19 mouse cellular contexts compared by ENCODE assay signal in the genomic region with DNA sequence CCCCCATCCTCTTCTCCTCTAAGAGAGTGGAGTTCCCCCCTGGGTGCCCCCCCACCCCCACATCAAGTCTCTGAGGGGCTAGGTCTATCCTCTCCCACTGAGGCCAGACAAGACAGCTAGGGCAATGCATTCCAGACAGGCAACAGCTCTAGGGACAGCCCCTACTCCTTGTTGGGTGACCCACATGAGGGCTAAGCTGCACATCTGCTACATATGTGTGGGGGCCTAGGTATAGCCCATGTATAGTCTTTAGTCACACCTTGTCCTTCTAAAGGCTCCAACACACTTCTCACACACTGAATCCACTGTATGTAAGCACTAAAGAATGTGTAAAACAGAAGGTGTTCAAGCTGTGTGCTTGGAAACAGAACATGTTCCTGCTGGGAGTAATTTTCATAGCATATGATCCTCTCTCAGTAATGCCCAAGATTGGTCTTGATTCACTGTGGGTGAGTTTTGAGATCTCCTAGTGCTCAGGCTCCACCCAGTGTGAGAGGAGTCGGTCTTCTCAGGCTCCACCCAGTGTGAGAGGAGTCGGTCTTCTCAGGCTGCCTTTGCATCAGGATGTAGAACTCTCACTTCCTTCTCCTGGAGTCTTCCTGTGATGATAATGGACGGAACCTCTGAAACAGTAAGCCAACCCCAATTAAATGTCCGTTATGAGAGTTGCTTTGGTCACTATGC. TPM values are rescaled to one million over a fixed set of nuclear protein-coding genes. Genes with fewer than 3 reads are reported as not detected.
DNase-seq lines count a peak whose midpoint lies in the region; ATAC-seq lines count a peak whose summit lies in the region.
"Had no signal": no experiment of that assay in that cellular context is flagged by ENCODE, and none has a peak within 500 bp of the region (broad histone marks: within the 10 kb centered on the region; RNA-seq: fewer than 3 reads in every experiment).

No protein-coding gene starts in this region.

- H3K9ac ChIP-seq in forebrain, embryonic 13.5 days: no peak overlapping the region
- no peak overlapping the region for H3K9ac ChIP-seq in forebrain, embryonic 12.5 days
- H3K9ac ChIP-seq in midbrain, embryonic 15.5 days: no peak overlapping the region
- no peak overlapping the region for H3K9ac ChIP-seq in midbrain, embryonic 11.5 days (ENCODE audit: low read length)
- H3K9ac ChIP-seq: liver, embryonic 13.5 days had no signal

- ATAC-seq in forebrain, embryonic 13.5 days: 0 out of 2 replicates have a peak, but pooled peaks have one; percentile 41
- no peak for ATAC-seq in forebrain, embryonic 12.5 days (ENCODE audit: low FRiP score)
- ATAC-seq in midbrain, embryonic 15.5 days (replicated peaks): 0 out of 2 replicates have a peak, but pooled peaks have one; percentile 33
- ATAC-seq in midbrain, embryonic 11.5 days (ENCODE audit: low FRiP score): no peak
- ATAC-seq in monocyte, adult 5-6 weeks (replicated peaks; ENCODE audit: insufficient number of reproducible peaks, low FRiP score, low TSS enrichment, poor library complexity, severe bottlenecking): peak; percentile 66; the same call in 1 of the 2 replicates
- no peak for ATAC-seq in megakaryocyte-erythroid progenitor cell, adult 5-6 weeks (replicated peaks; ENCODE audit: low FRiP score, low TSS enrichment, poor library complexity, severe bottlenecking)

- no peaks in the 10 kb centered on the region for H3K27me3 ChIP-seq in forebrain, embryonic 13.5 days
- no peaks in the 10 kb centered on the region for H3K27me3 ChIP-seq in forebrain, embryonic 12.5 days
- H3K27me3 ChIP-seq in midbrain, embryonic 15.5 days (replicated peaks): no peaks in the 10 kb centered on the region
- no peaks in the 10 kb centered on the region for H3K27me3 ChIP-seq in midbrain, embryonic 11.5 days (ENCODE audit: control insufficient read depth, insufficient read depth, low read length)
- H3K27me3 ChIP-seq: liver, embryonic 13.5 days had no signal

- no peaks in the 10 kb centered on the region for H3K4me1 ChIP-seq in forebrain, embryonic 13.5 days
- no peaks in the 10 kb centered on the region for H3K4me1 ChIP-seq in forebrain, embryonic 12.5 days
- H3K4me1 ChIP-seq in midbrain, embryonic 15.5 days: no peaks in the 10 kb centered on the region
- no peaks in the 10 kb centered on the region for H3K4me1 ChIP-seq in midbrain, embryonic 11.5 days (ENCODE audit: control insufficient read depth, insufficient read depth, low read length)

- H3K36me3 ChIP-seq in forebrain, embryonic 13.5 days (ENCODE audit: poor library complexity, severe bottlenecking): no peaks in the 10 kb centered on the region
- H3K36me3 ChIP-seq in forebrain, embryonic 12.5 days (replicated peaks): no peaks in the 10 kb centered on the region
- no peaks in the 10 kb centered on the region for H3K36me3 ChIP-seq in midbrain, embryonic 15.5 days (replicated peaks)
- no peaks in the 10 kb centered on the region for H3K36me3 ChIP-seq in midbrain, embryonic 11.5 days (ENCODE audit: control insufficient read depth, insufficient read depth, low read length)
- H3K36me3 ChIP-seq: liver, embryonic 13.5 days had no signal

- H3K9me3 ChIP-seq in forebrain, embryonic 13.5 days (replicated peaks): peaks cover 3% of the 10 kb centered on the region; the same call in 1 of the 2 replicates
- H3K9me3 ChIP-seq in forebrain, embryonic 12.5 days: 0 out of 2 replicates have a peak, but pooled peaks cover 7% of the 10 kb centered on the region
- no peaks in the 10 kb centered on the region for H3K9me3 ChIP-seq in midbrain, embryonic 15.5 days
- no peaks in the 10 kb centered on the region for H3K9me3 ChIP-seq in midbrain, embryonic 11.5 days (ENCODE audit: control insufficient read depth, low read length)
- H3K9me3 ChIP-seq: liver, embryonic 13.5 days had no signal

- H3K4me2 ChIP-seq in forebrain, embryonic 13.5 days: no peak overlapping the region
- H3K4me2 ChIP-seq in forebrain, embryonic 12.5 days: no peak overlapping the region
- no peak overlapping the region for H3K4me2 ChIP-seq in midbrain, embryonic 15.5 days
- no peak overlapping the region for H3K4me2 ChIP-seq in midbrain, embryonic 11.5 days
- H3K4me2 ChIP-seq: liver, embryonic 13.5 days had no signal

- no peak overlapping the region for H3K27ac ChIP-seq in forebrain, embryonic 13.5 days
- no peak overlapping the region for H3K27ac ChIP-seq in forebrain, embryonic 12.5 days
- no peak overlapping the region for H3K27ac ChIP-seq in midbrain, embryonic 15.5 days
- no peak overlapping the region for H3K27ac ChIP-seq in midbrain, embryonic 11.5 days (ENCODE audit: low read depth, low read length)
- H3K27ac ChIP-seq: left cerebral cortex, adult 2 months; liver, embryonic 13.5 days had no signal

- H3K4me3 ChIP-seq in forebrain, embryonic 13.5 days: no peak overlapping the region
- H3K4me3 ChIP-seq in forebrain, embryonic 12.5 days (replicated peaks): no peak overlapping the region
- no peak overlapping the region for H3K4me3 ChIP-seq in midbrain, embryonic 15.5 days
- H3K4me3 ChIP-seq in midbrain, embryonic 11.5 days (ENCODE audit: low read depth, low read length): no peak overlapping the region
- H3K4me3 ChIP-seq: left cerebral cortex, adult 2 months; liver, embryonic 13.5 days had no signal

- DNase-seq in midbrain, embryonic 11.5 days (ENCODE audit: low spot score, missing footprints): no peak
- DNase-seq in cerebellum, postnatal 10 days: peak; percentile 72 to 75
- no peak for DNase-seq in spleen, postnatal 4 days (ENCODE audit: low spot score in 2 of 2)
- DNase-seq: B cell, adult 2 months; kidney, postnatal 36 days; liver, embryonic 13.5 days; right cerebral cortex, postnatal 14 days; thymus, postnatal 14 days had no signal

- WGBS in forebrain, embryonic 13.5 days: 72% methylated on average over 4 of the region's 4 CpGs
- 77% methylated on average over 4 of the region's 4 CpGs for WGBS in forebrain, embryonic 12.5 days
- 70% methylated on average over 4 of the region's 4 CpGs for WGBS in midbrain, embryonic 15.5 days
- 67% methylated on average over 4 of the region's 4 CpGs for WGBS in midbrain, embryonic 11.5 days

RNA-seq across cellular contexts. Expression of gene Gm26661, which starts 12.6 kb away (rescaled TPM):
- polyA plus RNA-seq in forebrain, embryonic 13.5 days (2015; fragmentation: Nextera tagmentation; extraction: Ambion mirVana): not detected in 2 replicates
- not detected in 2 replicates for polyA plus RNA-seq in forebrain, embryonic 12.5 days (2016; fragmentation: Nextera tagmentation; extraction: Ambion mirVana)
- not detected in 2 replicates for polyA plus RNA-seq in midbrain, embryonic 15.5 days (2015; fragmentation: Nextera tagmentation; extraction: Ambion mirVana)
- not detected in 2 replicates for polyA plus RNA-seq in midbrain, embryonic 11.5 days (2014; fragmentation: Nextera tagmentation; extraction: Ambion mirVana)
- not detected in 3 replicates for total RNA-seq in monocyte, adult 5-6 weeks (2017)
- not detected in 2 replicates for total RNA-seq in megakaryocyte-erythroid progenitor cell, adult 5-6 weeks (2014; fragmentation: Nextera tagmentation)
- total RNA-seq in megakaryocyte-erythroid progenitor cell, adult 5-6 weeks (2017): not detected in 2 replicates
- total RNA-seq: gastrocnemius, postnatal 4 days; left cerebral cortex, adult 2 months; MEL had no signal
- polyA plus RNA-seq: heart, embryonic 16.5 days; intestine, embryonic 14.5 days; liver, embryonic 13.5 days; stomach, embryonic 14.5 days had no signal

RNA-seq across cellular contexts. Expression of gene Flnb, which starts 13.7 kb away (rescaled TPM):
- 8.7 TPM in 2 replicates for polyA plus RNA-seq in forebrain, embryonic 13.5 days (2015; fragmentation: Nextera tagmentation; extraction: Ambion mirVana)
- polyA plus RNA-seq in forebrain, embryonic 12.5 days (2016; fragmentation: Nextera tagmentation; extraction: Ambion mirVana): 21.3 and 22.9 TPM in 2 replicates
- 12.0 and 12.6 TPM in 2 replicates for polyA plus RNA-seq in midbrain, embryonic 15.5 days (2015; fragmentation: Nextera tagmentation; extraction: Ambion mirVana)
- polyA plus RNA-seq in midbrain, embryonic 11.5 days (2014; fragmentation: Nextera tagmentation; extraction: Ambion mirVana): 10.9 and 12.0 TPM in 2 replicates
- total RNA-seq in monocyte, adult 5-6 weeks (2017): 8.0 to 12.0 TPM (median 8.2 TPM) in 3 replicates
- 0.76 and 1.5 TPM in 2 replicates for total RNA-seq in megakaryocyte-erythroid progenitor cell, adult 5-6 weeks (2014; fragmentation: Nextera tagmentation)
- 1.3 and 1.9 TPM in 2 replicates for total RNA-seq in megakaryocyte-erythroid progenitor cell, adult 5-6 weeks (2017)

Comparison
In these comparisons a context has a peak if more than half of its experiments do, and no peak if none do; other contexts are left out.
1. ATAC-seq: peak in forebrain, embryonic 13.5 days (single experiment), midbrain, embryonic 15.5 days (single experiment) and monocyte, adult 5-6 weeks (single experiment); none in forebrain, embryonic 12.5 days (single experiment), midbrain, embryonic 11.5 days (single experiment) and megakaryocyte-erythroid progenitor cell, adult 5-6 weeks (single experiment).
2. DNase-seq: peak in cerebellum, postnatal 10 days (2 of 2); none in midbrain, embryonic 11.5 days (single experiment) and spleen, postnatal 4 days (0 of 2).